Mouse (Mus musculus) stomach, postnatal 0 days (tissue): ENCODE measurements around the gene Tmem199.

Source experiments
- CTCF ChIP-seq: IDR thresholded peaks from 2 replicates; pipeline ENCODE4 v1.5.1; 2016; ENCODE audit warnings: antibody characterized with exemption, low read depth, mild to moderate bottlenecking, moderate library complexity
- EP300 ChIP-seq: optimal IDR thresholded peaks from 2 replicates; pipeline ENCODE3; 2016; ENCODE audit warnings: antibody characterized with exemption

DNA sequence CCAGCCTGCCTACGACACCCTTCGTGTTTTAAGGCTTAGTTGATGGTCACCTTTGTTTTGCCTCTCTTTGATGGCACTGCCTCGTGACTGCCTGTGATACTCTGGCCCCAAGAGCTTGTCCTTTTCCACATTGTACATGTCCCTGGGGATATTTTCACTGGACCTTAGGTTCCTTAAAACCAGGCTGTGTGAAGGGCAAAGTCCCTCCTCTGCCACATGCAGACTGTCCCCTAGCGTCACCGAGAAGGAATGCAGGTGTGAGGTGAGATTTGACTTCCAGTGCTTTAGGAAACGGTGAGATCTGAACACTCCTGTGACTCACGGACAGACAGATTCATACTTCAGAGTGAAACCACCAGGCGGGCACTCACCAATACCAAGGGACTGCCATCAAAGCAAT lies 45.3 kb upstream of the Tmem199 start:
- TF ChIP-seq CTCF: peak; percentile 67
- TF ChIP-seq EP300: no peak
